Mouse (Mus musculus) retina, postnatal 7 days (tissue): ENCODE data around the gene Napsa.

Experiments used
- DNase-seq: peaks from one replicate; pipeline ENCODE4 v3.0.0-alpha.2; 2012; ENCODE audit warnings: low read depth, low spot score

Napsa gene

DNA sequence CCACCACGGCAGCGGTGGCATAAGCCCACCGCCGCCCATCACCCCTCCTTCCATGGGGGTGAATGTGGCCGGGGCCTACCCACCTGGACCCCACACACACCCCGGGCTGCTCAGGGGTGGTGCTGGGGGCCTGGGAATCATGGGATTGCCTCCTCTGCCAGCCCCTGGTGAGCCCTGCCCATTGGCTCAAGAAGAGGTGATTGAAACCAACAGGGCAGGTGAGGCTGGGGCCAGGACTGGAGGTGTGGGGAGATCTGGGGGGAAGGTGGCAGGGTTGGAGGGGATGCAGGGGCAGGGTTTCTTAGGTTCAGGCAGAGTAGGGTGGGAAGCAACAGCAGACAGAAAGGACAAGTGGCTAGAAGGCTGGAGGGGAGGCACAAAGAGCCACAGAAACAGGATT, 23.9 kb downstream of the Napsa start:
- DNase-seq: no peak

DNA sequence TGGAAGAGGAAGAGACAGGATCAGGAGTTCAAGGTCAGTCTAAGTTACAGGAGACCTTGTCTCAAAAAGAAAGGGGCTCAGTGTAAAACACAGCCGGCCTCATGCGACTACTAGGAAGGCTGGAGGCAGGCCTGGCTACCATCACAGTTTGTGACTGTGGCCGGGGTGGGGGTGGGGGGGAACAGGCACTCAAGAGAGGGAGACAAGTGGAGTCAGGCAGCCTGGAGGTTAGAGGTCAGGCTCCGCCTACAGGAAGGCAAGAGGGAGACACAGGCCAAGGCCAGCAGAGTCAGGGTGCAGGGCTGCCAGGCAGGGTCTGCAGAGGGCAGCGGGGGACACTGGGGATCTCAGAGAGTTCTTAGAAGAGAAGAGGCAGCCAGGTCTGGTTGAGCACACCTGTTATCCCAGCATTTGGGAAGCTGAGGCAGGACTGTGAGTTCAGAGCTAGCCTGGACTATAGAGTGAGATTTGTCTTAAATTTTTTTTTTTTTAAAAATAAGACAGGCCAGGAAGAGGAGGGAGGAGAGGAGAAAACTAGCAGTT, 24.9 kb downstream of the Napsa start:
- DNase-seq: no peak

DNA sequence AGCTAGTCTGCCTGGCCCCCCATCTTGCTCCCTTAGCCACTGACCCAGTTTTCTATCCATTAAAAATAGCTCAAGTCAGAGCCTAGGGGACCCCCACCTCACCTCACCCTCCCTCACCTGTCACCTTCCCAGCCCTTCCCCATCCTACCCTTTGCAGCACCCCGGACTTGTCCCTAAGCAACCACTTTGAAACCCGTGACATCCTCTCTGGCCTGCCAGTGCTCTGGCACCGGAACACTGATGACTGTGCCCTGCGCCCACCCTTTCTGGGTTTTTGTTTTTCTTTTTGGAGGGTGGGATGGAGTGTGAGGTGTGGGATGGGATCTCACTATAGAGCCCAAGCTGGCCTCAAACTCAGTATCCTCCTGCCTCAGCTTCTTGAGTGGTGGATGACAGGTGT, 25.5 kb downstream of the Napsa start:
- DNase-seq: no peak

DNA sequence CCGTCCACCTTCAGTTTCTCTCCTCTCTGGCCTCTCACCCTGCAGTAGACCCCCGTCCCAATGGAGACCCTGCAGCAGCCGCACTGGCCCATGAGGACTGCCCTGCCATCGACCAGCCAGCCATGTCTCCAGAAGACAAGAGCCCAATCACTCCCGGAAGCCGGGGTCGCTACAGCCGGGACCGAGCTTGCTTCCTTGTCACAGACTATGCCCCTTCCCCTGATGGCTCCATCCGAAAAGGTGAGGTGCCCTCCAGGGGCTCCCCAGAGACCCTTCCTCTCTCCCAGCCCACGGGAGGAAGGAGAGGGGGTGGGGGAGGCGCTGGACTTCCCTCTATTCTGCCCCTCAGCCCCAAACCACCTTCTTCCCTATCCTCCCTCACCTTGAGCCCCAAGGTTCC, 26.2 kb downstream of the Napsa start:
- DNase-seq: no peak

DNA sequence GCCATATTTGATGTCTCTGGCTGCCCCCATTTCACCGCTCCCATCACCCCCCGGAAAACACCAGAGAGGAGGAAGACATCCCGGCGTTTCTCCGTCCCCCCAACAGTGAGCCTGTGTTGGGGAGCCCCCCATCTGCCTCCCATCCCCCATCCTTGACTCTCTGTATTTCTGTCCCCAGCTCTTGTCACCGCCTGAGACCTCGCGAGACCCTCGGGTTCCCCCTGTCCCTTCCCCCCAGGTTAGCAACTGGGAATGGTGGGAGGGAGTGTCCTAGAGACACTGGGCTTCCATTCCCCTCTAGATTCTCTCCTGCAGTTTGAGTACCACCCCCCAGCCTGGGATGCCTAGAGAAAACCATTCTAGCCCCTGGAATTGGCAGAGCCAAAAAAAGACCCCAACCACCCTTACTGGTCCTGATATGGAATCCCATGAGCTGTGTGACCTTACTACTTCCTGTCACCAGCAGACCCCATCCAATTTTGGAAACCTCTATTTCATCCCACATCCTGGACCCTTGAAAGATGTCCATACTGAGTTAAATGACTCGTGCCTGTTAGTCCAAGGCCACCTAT, 28.6 kb downstream of the Napsa start:
- DNase-seq: no peak

DNA sequence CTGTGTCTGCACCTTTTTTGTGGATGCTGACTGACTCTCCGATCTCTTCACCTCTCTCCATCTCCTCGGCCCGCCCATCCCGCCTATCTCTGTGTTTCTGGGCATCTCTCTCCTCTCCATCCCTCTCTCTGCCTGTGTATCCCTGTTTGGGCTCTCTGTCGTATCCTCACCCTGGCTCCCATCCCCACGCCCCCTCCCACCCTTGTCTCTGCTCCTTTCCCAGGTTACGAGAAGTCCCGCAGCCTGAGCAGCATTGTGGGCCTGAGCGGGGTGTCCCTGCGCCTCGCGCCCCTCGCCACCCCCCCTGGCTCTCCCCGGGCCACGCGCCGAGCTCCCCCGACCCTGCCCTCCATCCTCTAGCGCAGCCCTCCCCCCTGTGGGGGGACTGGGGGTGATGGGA, 29.5 kb downstream of the Napsa start:
- no peak for DNase-seq

DNA sequence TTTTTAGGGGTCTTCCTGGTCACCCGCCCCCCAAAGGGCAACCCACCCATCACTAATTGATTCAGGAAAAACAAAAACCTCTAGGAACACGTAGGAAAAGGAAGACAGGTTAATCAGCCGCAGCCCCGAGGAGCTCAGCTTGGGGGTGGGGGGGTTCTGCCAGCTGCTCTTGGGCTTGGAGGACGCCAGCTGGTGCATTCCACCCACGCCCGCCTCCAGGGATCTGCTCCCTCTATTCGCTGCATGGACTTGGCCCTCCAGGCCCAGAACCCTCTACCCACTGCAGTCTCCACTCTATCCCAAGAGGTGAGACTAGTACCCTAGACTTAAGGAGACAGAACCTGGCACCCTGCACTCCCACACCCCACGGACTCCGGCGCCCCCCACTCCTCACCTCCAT, 30.3 kb downstream of the Napsa start:
- peak; percentile 54 for DNase-seq

DNA sequence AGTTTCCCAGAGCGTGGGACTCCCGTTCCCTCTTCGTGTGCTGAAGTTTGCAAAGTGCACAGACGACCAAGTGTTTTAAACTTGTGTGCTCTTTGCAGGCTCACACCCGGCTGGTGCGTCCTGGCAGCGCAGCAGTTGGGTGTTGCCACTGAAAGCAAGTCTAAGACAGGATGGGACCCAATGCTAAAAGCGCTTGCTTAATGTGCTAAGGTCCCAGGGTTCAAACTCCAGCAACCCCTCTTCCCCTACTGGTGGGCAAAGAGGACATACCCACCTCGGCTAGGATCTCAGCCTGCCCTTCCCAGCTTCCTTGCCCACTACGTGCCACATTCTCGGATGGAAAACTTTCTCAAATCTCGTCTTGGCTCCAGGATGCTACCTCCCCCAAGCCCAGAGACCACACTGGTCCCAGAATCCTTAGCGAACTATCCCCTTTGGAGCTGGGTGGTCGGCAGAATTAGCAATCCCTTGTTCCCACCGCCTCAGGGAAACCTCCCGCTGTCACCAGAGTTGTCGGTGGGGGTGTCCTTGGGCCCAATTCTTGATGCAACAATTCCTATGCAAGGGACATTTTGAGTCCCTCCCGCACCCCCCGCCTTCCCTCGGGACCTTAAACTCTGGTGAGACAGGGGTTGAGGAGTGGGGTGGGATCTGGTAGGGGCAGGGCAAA, 31.1 kb downstream of the Napsa start:
- no peak for DNase-seq

DNA sequence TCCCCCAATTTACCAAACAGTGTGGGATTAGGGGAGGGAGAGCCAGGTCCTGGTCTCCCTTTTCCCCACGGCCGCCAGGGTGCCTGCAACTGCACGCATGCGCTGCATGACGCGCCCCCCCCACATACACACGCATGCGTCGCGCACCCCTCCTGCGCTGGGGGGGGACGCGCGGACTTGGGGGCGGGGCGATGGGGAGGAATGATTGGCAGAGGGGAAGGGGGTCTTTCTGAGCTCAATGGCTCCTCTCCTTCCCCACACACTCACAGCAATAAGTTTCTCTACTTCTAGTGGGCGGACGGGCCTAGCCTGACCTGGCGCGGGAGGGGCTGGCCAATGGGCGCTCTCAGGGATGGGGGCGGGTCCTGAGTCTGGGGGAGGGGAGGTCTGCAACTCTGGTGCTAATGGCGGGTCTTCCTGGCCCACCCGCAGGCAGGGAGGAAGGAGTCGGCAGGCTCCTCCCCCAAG, 32.0 kb downstream of the Napsa start:
- DNase-seq: no peak

DNA sequence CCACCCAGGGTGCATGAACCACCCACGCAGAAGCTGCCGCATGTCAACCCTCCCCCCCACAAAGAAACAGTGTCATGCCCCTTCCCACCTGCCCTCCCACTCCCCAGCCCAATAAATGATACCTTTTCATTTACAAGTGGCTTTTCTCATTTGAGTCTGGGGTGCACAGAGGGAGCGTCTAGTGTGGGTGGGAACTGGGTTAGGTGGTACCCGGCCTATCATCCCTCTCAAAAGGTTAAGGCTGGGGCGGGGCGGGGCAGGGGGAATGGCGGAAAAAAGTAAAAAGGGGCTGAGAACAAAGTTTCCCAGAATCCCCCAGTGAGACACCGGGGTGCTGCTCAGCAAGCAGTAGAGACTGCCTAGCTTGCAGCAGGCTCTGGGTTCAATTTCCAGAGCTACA, 32.4 kb downstream of the Napsa start:
- DNase-seq: no peak

DNA sequence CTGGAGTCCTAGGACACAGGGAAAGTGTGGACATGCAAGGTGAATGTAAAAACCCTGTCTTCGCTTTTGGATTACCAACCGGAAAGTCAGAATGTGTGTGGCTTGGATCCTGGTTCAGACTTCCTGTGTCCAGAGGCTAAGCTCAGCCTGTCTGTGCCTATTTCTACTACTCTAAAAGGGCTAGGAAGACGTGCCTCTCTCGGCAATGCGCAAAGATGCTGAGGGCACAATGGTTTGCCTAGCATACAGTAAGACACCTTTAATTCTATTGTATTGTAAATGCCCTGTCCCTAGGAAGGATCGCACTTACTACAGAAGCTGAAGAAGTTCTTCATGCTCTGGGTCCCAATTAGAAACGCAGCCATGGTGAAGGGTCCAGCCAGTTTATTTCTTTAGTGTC, 33.3 kb downstream of the Napsa start:
- DNase-seq: no peak

DNA sequence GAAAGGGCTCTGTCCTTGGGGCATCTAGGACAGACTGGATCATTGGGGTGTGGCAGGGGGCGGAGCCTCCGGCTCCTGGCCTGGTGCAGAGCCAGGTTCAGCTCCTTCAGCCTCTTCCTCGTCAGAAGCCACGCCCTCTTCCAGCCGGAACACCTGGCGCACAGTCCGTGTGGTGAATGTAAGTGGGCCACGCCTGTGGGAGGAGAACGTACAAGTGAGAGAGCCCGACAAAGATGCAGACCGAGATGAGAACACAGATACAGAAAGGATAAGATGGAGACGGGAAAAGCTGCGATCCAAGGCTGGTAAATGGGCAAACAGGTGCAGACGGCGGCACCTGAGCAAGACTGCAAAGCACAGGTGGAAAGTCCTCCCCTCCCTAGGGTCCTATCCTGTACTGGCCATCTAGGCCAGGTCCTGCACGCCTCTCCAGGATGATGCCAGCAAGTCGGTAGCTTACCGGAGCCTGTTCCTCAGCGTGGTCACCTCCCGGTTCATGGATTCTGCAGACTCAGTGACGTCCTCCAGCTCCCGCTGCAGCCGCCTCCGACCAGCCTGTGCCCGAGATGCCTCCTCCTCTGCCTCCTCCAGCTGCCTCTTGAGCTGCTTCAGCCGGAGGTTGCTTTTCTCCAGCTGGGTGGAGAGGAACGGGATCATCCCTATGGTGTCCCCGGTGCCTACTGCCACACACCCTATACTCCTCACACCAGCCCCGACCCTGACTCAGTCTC, 34.2 kb downstream of the Napsa start:
- DNase-seq: no peak

DNA sequence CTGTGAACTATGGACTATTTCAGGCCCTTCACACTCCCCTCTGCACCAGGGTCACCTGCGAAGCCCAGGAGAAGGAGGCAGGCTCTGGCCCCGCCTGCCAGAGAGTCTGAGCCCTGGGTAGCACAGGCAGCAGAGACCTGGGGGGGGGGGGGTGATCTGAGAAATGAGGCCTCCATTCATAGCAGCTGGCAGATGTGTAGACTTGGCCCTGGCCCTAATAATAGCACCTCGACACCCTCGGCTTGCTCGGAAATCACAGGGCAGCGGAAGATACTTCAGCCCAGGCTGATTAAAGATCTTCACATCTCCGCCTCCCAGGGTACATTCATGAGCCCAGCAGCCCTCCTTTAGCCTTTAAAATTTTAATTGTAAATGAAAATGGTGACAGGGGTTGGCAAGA, 40.0 kb downstream of the Napsa start:
- no peak for DNase-seq

DNA sequence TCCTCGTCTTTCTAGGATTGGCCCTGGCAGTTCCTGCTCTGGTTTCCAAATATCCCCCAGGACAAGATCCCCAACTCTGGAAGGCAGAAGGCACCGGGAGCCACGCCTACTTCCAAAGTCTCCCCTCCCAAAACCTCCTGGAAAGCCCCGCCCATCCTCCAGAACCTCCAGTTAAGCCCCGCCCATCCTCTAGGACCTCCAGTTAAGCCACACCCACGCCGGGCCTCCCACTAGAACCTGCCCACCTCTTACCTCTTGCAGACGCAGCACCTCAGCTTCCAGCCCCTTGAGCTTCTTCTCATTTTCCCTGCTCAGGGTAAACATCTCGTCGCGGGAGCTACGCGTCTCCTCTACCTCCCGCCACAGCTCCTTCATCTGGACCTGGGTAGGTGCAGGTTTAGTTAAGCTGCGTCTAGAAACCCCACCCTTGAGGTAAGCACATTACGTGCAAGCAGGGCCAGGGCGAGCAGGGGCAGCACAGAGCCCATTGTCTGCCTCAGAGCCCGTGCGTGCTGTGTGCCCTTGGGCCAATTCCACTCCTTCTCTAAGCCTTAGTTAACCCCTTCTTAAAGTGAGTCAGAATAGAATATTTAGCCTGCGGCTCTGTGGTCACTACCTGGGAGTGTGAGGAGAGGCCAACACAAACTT, 42.0 kb downstream of the Napsa start:
- DNase-seq: no peak

DNA sequence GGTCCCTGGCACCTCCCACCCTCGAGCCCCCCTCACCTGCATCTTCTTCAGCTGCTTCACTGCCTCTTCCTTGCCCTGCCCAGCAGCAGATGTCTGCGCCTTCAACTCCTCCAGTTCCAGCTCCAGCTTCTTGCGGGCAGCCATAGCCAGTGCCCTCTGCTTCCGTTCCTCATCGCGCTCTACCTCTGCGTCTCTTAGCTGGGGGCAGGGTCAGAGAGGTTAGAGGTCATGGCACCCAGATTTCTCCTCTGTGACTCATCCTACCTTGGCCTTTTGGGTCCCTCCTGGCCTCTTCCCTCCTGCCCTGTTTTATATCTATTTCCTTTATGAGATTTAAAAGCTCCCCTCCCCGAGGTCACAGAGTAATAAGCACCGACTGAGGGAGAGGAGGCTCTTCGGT, 43.1 kb downstream of the Napsa start:
- DNase-seq: no peak

DNA sequence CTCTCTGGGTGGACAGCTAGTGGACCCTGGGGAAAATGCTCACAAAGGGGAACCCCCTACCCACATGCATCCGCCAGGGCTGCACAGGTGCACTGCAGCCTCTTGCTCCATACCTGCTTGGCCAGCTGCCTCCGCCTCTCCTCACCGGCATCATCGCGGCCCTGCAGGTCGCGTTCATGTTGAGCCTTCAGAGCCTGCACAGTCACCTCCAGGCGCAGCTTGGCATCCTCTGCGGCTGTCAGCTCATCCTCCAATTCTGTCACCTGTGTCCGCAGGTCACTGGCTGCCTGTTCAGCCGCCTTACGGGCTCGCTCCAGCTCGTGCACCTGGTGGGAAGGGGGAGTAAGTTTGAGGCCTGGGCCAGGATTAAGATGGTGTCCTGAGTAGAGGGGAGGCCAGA, 43.8 kb downstream of the Napsa start:
- DNase-seq: no peak

DNA sequence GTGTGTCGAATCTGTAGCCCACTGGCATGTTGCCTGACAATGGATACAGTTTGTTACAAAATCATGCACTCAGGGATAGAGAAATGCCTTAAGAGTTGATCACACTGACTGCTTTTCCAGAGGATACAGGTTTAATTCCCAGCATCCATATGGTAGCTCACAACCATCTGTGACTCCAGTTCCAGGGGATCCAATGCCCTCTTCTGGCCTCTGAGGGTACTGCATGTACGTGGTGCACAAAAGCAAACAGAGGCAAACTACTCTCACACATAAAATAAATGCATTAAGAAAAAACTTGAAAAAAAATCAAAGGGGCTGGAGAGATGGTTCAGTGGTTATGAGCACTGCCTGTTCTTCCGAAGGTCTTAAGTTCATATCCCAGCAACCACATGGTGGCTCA, 44.9 kb downstream of the Napsa start:
- DNase-seq: no peak

DNA sequence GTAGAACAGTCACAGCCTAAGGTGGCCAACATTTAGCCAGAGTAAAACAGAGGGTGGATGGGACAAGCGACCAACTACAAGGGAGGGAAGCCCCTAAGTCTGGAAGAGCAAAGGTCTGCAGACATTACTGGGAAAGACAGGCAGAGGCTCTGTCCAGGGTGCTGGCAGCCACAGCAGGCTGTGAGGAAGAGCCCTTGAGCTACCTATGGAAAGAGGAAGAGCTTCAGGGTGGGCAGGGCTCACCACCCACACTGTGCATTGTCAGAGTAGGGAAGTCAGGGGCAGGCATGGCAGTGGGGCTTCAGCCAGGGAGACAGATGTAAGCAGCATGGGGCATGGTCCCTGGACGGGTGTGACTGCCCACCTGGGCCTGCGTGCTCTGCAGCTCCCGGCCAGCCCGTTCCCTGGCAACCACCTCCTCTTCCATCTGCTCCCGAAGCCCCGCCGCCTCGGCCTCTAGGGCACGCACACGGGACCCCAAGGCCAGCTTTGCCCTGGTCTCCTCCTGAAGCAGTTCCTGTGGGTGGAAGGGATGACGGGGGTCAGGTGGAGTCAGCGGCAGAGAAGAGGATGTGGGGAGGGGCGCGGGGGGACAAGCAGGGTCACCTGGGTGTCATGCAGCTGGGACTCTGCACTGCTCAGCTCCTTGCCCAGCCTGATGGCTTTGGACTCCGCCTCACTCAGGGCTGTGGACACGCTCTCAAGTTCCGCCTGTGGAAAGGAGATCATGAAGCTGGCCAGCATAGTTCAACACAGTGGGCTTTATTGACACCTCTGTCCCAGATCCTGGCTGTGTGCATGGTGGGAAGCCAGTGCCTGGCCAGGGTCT, 51.7 kb downstream of the Napsa start:
- no peak for DNase-seq

DNA sequence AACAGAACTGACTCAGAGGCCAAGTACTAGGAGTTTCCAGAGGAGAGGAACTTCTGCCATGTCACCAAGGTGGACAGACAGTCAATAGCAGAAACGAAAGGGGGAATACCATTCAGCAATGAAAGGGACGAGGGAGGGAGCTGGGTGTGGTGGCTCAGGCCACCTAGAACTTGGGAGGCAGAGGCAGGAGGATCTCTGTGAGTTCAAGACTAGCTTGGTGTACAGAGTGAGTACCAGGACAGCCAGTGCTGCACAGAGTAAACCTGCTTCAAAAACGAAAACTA, 52.3 kb downstream of the Napsa start:
- no peak for DNase-seq

DNA sequence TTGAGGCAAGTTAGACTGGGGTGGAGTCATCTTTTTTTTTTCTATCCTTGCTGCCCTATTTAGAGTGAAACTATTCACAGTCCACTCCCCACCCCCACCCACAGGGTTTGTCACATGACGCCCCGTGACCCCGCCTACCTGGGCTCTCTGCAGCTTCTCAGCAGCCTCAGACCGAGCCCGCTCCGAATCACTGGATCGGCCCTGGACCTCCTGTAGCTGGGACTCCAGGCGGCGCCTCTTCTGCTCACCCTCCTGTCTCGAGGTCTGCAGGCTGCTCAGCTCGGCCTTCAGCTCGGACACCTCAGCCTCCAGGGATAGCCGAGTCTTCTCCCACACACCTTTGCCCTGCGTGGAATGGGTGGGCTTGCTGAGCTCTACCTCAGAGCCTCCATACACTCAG, 52.6 kb downstream of the Napsa start:
- no peak for DNase-seq

DNA sequence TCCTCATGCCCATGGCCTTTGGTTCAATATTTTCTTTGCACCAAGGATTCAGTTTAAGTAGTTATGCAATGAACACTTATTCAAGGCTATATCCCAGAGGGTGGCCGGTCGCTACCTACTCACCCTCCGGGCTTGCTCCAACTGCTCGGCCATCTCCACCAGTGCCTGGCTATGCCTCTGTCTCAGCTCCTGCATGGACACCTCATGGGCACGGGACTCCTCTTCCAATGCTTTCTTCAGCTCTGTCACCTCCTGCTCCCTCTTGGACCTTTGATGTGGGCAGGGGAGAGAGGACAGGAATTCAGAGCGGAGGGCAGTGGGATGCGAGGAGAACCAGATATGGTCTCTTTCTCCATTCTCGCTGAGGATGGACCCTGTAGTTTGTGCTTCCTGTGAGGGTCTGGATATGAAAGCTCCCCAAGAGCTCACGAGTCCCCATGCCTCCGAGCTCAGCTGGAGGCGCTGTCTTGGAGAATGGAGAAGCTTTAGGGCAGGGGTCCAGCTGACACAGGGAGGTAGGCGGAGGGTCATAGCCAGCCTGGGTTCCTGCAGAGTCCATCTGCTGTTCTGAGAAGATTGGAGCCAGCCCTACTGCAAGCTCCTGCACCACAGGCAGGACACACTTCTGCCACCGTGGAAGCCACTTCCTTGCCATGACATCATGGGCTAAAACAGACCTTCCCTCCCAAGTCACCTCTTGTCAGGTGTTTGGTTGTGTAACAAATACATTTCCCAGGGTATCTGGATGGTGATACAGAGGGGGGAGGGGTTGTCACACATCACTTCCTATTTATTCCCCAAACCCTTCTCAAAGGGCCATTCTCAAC, 53.3 kb downstream of the Napsa start:
- DNase-seq: no peak
